Mouse (Mus musculus): ENCODE measurements around the gene Eif1. TPM values are rescaled to one million over a fixed set of nuclear protein-coding genes. Genes with fewer than 3 reads are reported as not detected.
A peak's percentile ranks its signal among the peaks of the same experiment; 100 is the strongest.

The Eif1 gene
- total RNA-seq (2015; ENCODE audit: low replicate concordance) (1,616 and 1,886 TPM in 2 replicates), total RNA-seq (2017; ENCODE audit: low replicate concordance) (389 and 952 TPM in 2 replicates)

- ATAC-seq (replicated peaks; ENCODE audit: low FRiP score, poor library complexity, severe bottlenecking) = peak; percentile 84
These were observed at the start of gene Eif1 for GRCm38 (mm10) chr11:100319492-100320171. TSS of gene Eif1 (plus strand) at chr11:100319885.

- ATAC-seq (replicated peaks; ENCODE audit: low FRiP score, poor library complexity, severe bottlenecking) = no peak
These were observed 47.8 kb upstream of the Eif1 start for GRCm38 (mm10) chr11:100271878-100272277.

- ATAC-seq (replicated peaks; ENCODE audit: low FRiP score, poor library complexity, severe bottlenecking) = no peak
These were observed 45.0 kb upstream of the Eif1 start for GRCm38 (mm10) chr11:100274719-100275118.

- no peak for ATAC-seq (replicated peaks; ENCODE audit: low FRiP score, poor library complexity, severe bottlenecking)
These were observed 44.2 kb upstream of the Eif1 start for GRCm38 (mm10) chr11:100275466-100275865.

- no peak for ATAC-seq (replicated peaks; ENCODE audit: low FRiP score, poor library complexity, severe bottlenecking)
These were observed 41.8 kb upstream of the Eif1 start for GRCm38 (mm10) chr11:100277726-100278480.

GRCm38 (mm10) chr11:100278759-100279158 lies 40.9 kb upstream of the Eif1 start:
- no peak for ATAC-seq (replicated peaks; ENCODE audit: low FRiP score, poor library complexity, severe bottlenecking)

- ATAC-seq (replicated peaks; ENCODE audit: low FRiP score, poor library complexity, severe bottlenecking) = peak; percentile 56
These were observed 37.8 kb upstream of the Eif1 start for GRCm38 (mm10) chr11:100281596-100282544.

GRCm38 (mm10) chr11:100282549-100282948 lies 37.1 kb upstream of the Eif1 start:
- ATAC-seq (replicated peaks; ENCODE audit: low FRiP score, poor library complexity, severe bottlenecking) = peak; percentile 76

- no peak for ATAC-seq (replicated peaks; ENCODE audit: low FRiP score, poor library complexity, severe bottlenecking)
These were observed 34.7 kb upstream of the Eif1 start for GRCm38 (mm10) chr11:100284988-100285387.

- ATAC-seq (replicated peaks; ENCODE audit: low FRiP score, poor library complexity, severe bottlenecking) = no peak
These were observed 32.7 kb upstream of the Eif1 start for GRCm38 (mm10) chr11:100287024-100287423.

- ATAC-seq (replicated peaks; ENCODE audit: low FRiP score, poor library complexity, severe bottlenecking) = no peak
These were observed 30.7 kb upstream of the Eif1 start for GRCm38 (mm10) chr11:100288942-100289341.

- no peak for ATAC-seq (replicated peaks; ENCODE audit: low FRiP score, poor library complexity, severe bottlenecking)
These were observed 29.4 kb upstream of the Eif1 start for GRCm38 (mm10) chr11:100290235-100290634.

GRCm38 (mm10) chr11:100292884-100293283 lies 26.8 kb upstream of the Eif1 start:
- no peak for ATAC-seq (replicated peaks; ENCODE audit: low FRiP score, poor library complexity, severe bottlenecking)

GRCm38 (mm10) chr11:100295308-100295707 lies 24.4 kb upstream of the Eif1 start:
- ATAC-seq (replicated peaks; ENCODE audit: low FRiP score, poor library complexity, severe bottlenecking) = peak; percentile 65

- peak; percentile 61 for ATAC-seq (replicated peaks; ENCODE audit: low FRiP score, poor library complexity, severe bottlenecking)
These were observed 21.9 kb upstream of the Eif1 start for GRCm38 (mm10) chr11:100297801-100298200.

GRCm38 (mm10) chr11:100298274-100299036 lies 21.2 kb upstream of the Eif1 start:
- peak; percentile 77 for ATAC-seq (replicated peaks; ENCODE audit: low FRiP score, poor library complexity, severe bottlenecking)

GRCm38 (mm10) chr11:100300293-100300692 lies 19.4 kb upstream of the Eif1 start:
- ATAC-seq (replicated peaks; ENCODE audit: low FRiP score, poor library complexity, severe bottlenecking) = 0 out of 2 replicates have a peak, but pooled peaks have one; percentile 48

- no peak for ATAC-seq (replicated peaks; ENCODE audit: low FRiP score, poor library complexity, severe bottlenecking)
These were observed 18.4 kb upstream of the Eif1 start for GRCm38 (mm10) chr11:100301292-100301691.

- no peak for ATAC-seq (replicated peaks; ENCODE audit: low FRiP score, poor library complexity, severe bottlenecking)
These were observed 11.8 kb upstream of the Eif1 start for GRCm38 (mm10) chr11:100307900-100308299.

Measured in erythroid progenitor cell, adult 5-6 weeks (primary cell).